Mouse (Mus musculus) neural tube, embryonic 10.5 days (tissue): ENCODE results near the gene Bhlhe41.

Experiments
- DNase-seq: peaks from one replicate; pipeline ENCODE4 v3.0.0-alpha.2; 2017; ENCODE audit warnings: low spot score; ENCODE audit errors: extremely low spot score

The Bhlhe41 gene

GRCm38 (mm10) chr6:145872010-145872409 is 6.7 kb upstream of the Bhlhe41 start:
- no peak for DNase-seq

GRCm38 (mm10) chr6:145870991-145871390 is 5.6 kb upstream of the Bhlhe41 start:
- no peak for DNase-seq

- no peak for DNase-seq
Observed at GRCm38 (mm10) chr6:145867111-145867510, 1.8 kb upstream of the Bhlhe41 start.

- peak; percentile 72 for DNase-seq
Observed at GRCm38 (mm10) chr6:145865886-145866851, 811 bp upstream of the Bhlhe41 start.

GRCm38 (mm10) chr6:145864171-145864570 is 1.2 kb downstream of the Bhlhe41 start:
- DNase-seq, result no peak

GRCm38 (mm10) chr6:145863065-145863971 is 2.0 kb downstream of the Bhlhe41 start:
- peak; percentile 74 for DNase-seq

GRCm38 (mm10) chr6:145862739-145863064 is 2.7 kb downstream of the Bhlhe41 start:
- no peak for DNase-seq

GRCm38 (mm10) chr6:145862321-145862720 is 3.0 kb downstream of the Bhlhe41 start:
- no peak for DNase-seq

- no peak for DNase-seq
Observed at GRCm38 (mm10) chr6:145861462-145862227, 3.7 kb downstream of the Bhlhe41 start.

GRCm38 (mm10) chr6:145860350-145860749 is 5.0 kb downstream of the Bhlhe41 start:
- DNase-seq, result no peak

GRCm38 (mm10) chr6:145858414-145858813 is 6.9 kb downstream of the Bhlhe41 start:
- DNase-seq, result no peak

GRCm38 (mm10) chr6:145857428-145857827 is 7.9 kb downstream of the Bhlhe41 start:
- no peak for DNase-seq

- DNase-seq, result peak; percentile 99
Observed at GRCm38 (mm10) chr6:145855720-145856551, 9.4 kb downstream of the Bhlhe41 start.

- no peak for DNase-seq
Observed at GRCm38 (mm10) chr6:145854756-145855155, 10.6 kb downstream of the Bhlhe41 start.

GRCm38 (mm10) chr6:145853356-145854079 is 11.8 kb downstream of the Bhlhe41 start:
- no peak for DNase-seq

- no peak for DNase-seq
Observed at GRCm38 (mm10) chr6:145852708-145853107, 12.7 kb downstream of the Bhlhe41 start.

GRCm38 (mm10) chr6:145851956-145852355 is 13.4 kb downstream of the Bhlhe41 start:
- no peak for DNase-seq

- no peak for DNase-seq
Observed at GRCm38 (mm10) chr6:145850789-145851188, 14.6 kb downstream of the Bhlhe41 start.

- no peak for DNase-seq
Observed at GRCm38 (mm10) chr6:145847661-145848060, 17.7 kb downstream of the Bhlhe41 start.

GRCm38 (mm10) chr6:145846948-145847347 is 18.4 kb downstream of the Bhlhe41 start:
- DNase-seq, result no peak
